Mouse (Mus musculus) forebrain, embryonic 12.5 days (tissue): Measurements from ENCODE around the gene Pik3ip1. TPM values are rescaled to one million over a fixed set of nuclear protein-coding genes. Genes with fewer than 3 reads are reported as not detected.

Experiments
- ATAC-seq: fragments of 200-750 bp; cut with Nextera tagmentation; 2 replicates; pipeline ENCODE4 v1.8.0; 2017; ENCODE audit warnings: moderate TSS enrichment; ENCODE audit not compliant: low FRiP score
- H3K27ac ChIP-seq: fragments of 300-500 bp; sonication (generic); 2 replicates; pipeline ENCODE4 v1.5.1; 2016; ENCODE audit warnings: mild to moderate bottlenecking
- H3K27me3 ChIP-seq: fragments of 300-500 bp; sonication (generic); 2 replicates; pipeline ENCODE4 v1.6.1; 2016; ENCODE audit warnings: mild to moderate bottlenecking
- H3K36me3 ChIP-seq: fragments of 300-500 bp; sonication (generic); replicated peaks from 2 replicates; pipeline ENCODE4 v1.6.1; 2016; ENCODE audit warnings: mild to moderate bottlenecking
- H3K4me1 ChIP-seq: fragments of 300-500 bp; sonication (generic); 2 replicates; pipeline ENCODE4 v1.6.1; 2016
- H3K4me2 ChIP-seq: fragments of 300-500 bp; sonication (generic); 2 replicates; pipeline ENCODE4 v1.6.1; 2016; ENCODE audit warnings: mild to moderate bottlenecking, moderate library complexity
- H3K4me3 ChIP-seq: fragments of 300-500 bp; sonication (generic); replicated peaks from 2 replicates; pipeline ENCODE4 v1.5.1; 2016; ENCODE audit warnings: mild to moderate bottlenecking
- H3K9ac ChIP-seq: fragments of 300-500 bp; sonication (generic); 2 replicates; pipeline ENCODE4 v1.6.1; 2016; ENCODE audit warnings: mild to moderate bottlenecking
- H3K9me3 ChIP-seq: fragments of 300-500 bp; sonication (generic); 2 replicates; pipeline ENCODE4 v1.6.1; 2016
- WGBS: fragments of 180-500 bp; shearing (Covaris S2); methylation state at CpG from one replicate; pipeline ENCODE4 v1.1.7; 2016; 5-methylcytosine and 5-hydroxymethylcytosine counted together
- polyA plus RNA-seq: library from polyadenylated mRNA; unstranded; fragments of >200 nt; fragmentation: Nextera tagmentation; extraction: Ambion mirVana; gene quantifications from 2 replicates; pipeline ENCODE4 v1.2.1, GENCODE M21; 2016

Gene Pik3ip1
- polyA plus RNA-seq = 12.8 and 13.3 TPM in 2 replicates

DNA sequence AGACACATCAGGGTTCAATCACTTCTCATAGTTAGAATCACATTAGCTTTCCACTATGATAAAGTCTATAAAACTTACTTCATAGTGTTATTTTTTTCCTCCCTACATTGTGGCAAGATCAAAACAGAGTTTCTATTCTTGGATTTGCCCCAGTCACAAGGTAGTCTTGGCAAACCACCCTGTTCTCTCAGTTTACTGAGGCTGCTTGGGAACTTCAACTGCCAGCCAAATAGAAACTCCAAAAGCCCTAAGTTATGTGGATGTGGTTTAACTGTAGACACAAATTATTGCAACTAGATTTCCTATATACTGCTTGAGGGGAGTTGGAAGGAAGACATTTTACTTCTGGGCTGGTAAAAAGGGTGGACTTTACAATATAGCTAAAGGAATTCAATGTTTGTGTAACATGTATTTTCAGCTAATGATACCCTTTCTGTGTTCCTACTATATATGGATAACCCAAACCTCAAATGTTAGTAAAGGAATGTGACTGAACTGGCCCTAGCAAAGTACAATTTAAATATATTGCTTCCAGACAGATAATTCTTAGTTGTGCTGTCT lies at the start of gene Pik3ip1:
Pik3ip1 (plus strand) TSS at position 511 of the 561 bp plus-strand sequence.
- Histone ChIP-seq H3K27me3 (peaks cover 11% of the 10 kb centered on the region), H3K4me2 (peak within 1 kb of the TSS; percentile 97), H3K9me3 (no peaks in the 10 kb centered on the region), H3K4me3 (peak within 1 kb of the TSS; percentile 49), H3K4me1 (peaks cover 23% of the 10 kb centered on the region), H3K36me3 (no peaks in the 10 kb centered on the region), H3K9ac (peak within 1 kb of the TSS; percentile 63), H3K27ac (peak within 1 kb of the TSS; percentile 54; the same call in 1 of the 2 replicates)
- ATAC-seq = no peak

GRCm38 (mm10) chr11:3282887-3283286 lies 47.3 kb upstream of the Pik3ip1 start:
- ATAC-seq = no peak
- Histone ChIP-seq H3K36me3 (no peaks in the 10 kb centered on the region), H3K9me3 (peaks cover 10% of the 10 kb centered on the region; the same call in 1 of the 2 replicates), H3K9ac (no peak overlapping the region), H3K4me3 (no peak overlapping the region), H3K27me3 (no peaks in the 10 kb centered on the region), H3K27ac (no peak overlapping the region), H3K4me1 (peaks cover 10% of the 10 kb centered on the region), H3K4me2 (no peak overlapping the region)
- WGBS = 91% methylated on average over 6 of the region's 6 CpGs

DNA sequence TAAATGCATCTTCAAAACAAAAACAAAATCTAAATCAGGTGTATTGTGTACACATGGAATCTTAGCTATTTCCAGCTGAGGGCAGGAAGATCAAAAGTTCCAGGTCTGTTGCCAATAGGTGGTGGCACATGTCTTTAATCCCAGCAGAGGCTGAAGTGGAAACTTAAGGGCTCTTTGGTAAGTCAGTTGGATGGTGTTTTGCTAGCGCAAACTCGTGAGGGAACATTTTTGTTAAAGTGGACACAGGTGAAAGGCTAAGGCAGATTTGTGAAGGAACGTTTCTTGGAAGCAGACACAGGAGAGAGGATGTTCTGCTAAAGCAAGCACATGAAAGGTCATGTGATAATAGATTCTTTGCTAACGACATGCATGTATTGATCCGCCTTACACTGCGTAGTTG lies 46.6 kb upstream of the Pik3ip1 start:
- no peaks in the 10 kb centered on the region for H3K27me3 ChIP-seq
- WGBS = 91% methylated on average over 6 of the region's 6 CpGs

GRCm38 (mm10) chr11:3285940-3286339 lies 44.3 kb upstream of the Pik3ip1 start:
- H3K36me3 ChIP-seq = no peaks in the 10 kb centered on the region
- no peak overlapping the region for H3K4me2 ChIP-seq
- WGBS = 86% methylated on average over 3 of the region's 3 CpGs
- H3K9ac ChIP-seq = no peak overlapping the region
- H3K27me3 ChIP-seq = no peaks in the 10 kb centered on the region
- no peak overlapping the region for H3K27ac ChIP-seq
- peaks cover 10% of the 10 kb centered on the region; the same call in 1 of the 2 replicates for H3K9me3 ChIP-seq
- no peak overlapping the region for H3K4me3 ChIP-seq
- no peak for ATAC-seq
- peaks cover 15% of the 10 kb centered on the region for H3K4me1 ChIP-seq

More for the DNA sequence above, 46.6 kb upstream of the Pik3ip1 start:
- no peaks in the 10 kb centered on the region for H3K36me3 ChIP-seq
- H3K27ac ChIP-seq = no peak overlapping the region
- H3K4me3 ChIP-seq = no peak overlapping the region
- ATAC-seq = no peak
- H3K9me3 ChIP-seq = peaks cover 10% of the 10 kb centered on the region; the same call in 1 of the 2 replicates
- no peak overlapping the region for H3K9ac ChIP-seq
- H3K4me2 ChIP-seq = no peak overlapping the region
- peaks cover 15% of the 10 kb centered on the region for H3K4me1 ChIP-seq

DNA sequence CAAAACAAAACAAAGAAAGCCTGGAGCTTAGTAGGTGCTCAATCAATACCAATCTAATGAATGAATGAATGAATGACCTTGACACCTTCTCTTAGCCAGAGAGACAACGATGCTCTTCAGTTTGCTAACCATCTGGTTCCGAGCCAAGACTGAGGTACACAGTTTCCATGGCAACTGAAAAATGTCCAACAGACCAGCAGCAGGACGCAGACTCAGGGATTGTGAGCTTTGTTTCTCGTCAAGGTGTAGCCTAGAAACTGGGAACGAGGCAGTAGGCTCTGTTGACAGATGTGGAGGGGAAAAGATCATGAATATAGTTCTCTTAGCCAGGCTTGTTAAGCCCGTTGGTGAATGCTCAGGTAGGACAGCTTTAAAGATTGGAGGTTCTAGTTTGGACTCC lies 43.1 kb upstream of the Pik3ip1 start:
- peaks cover 15% of the 10 kb centered on the region for H3K4me1 ChIP-seq
- 32% methylated on average over 6 of the region's 6 CpGs for WGBS
- ATAC-seq = no peak
- no peaks in the 10 kb centered on the region for H3K36me3 ChIP-seq
- H3K9ac ChIP-seq = no peak overlapping the region
- H3K27me3 ChIP-seq = no peaks in the 10 kb centered on the region
- H3K9me3 ChIP-seq = no peaks in the 10 kb centered on the region
- H3K4me3 ChIP-seq = no peak overlapping the region
- 0 out of 2 replicates have a peak overlapping the region, but pooled peaks have one; percentile 1 for H3K27ac ChIP-seq
- no peak overlapping the region for H3K4me2 ChIP-seq

DNA sequence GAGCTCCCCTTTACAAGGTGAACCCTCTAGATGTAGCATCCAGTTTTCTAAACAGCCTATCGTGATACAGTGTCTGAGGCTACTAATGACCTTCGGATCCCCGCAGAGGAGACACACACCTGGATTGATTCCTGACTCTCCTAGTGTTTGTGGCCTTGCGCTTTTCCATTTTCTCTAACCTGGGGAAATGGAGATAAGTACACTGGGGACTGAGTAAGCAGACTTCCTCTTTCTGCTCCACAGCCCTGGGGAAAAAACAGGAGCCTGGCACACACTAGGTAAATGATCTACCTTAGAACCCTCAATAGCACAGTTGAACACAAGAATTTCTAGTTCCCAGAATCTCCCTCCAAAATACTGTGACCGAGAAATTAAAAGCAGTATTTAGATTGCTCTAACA lies 42.3 kb upstream of the Pik3ip1 start:
- Histone ChIP-seq H3K9ac (peak overlapping the region; percentile 97; the same call in 1 of the 2 replicates), H3K36me3 (no peaks in the 10 kb centered on the region), H3K9me3 (no peaks in the 10 kb centered on the region), H3K4me2 (peak overlapping the region; percentile 89), H3K4me1 (peaks cover 17% of the 10 kb centered on the region), H3K27me3 (no peaks in the 10 kb centered on the region), H3K4me3 (peak overlapping the region; percentile 91; the same call in 1 of the 2 replicates), H3K27ac (no peak overlapping the region)
- no peak for ATAC-seq
- WGBS = 67% methylated on average over 5 of the region's 5 CpGs

DNA sequence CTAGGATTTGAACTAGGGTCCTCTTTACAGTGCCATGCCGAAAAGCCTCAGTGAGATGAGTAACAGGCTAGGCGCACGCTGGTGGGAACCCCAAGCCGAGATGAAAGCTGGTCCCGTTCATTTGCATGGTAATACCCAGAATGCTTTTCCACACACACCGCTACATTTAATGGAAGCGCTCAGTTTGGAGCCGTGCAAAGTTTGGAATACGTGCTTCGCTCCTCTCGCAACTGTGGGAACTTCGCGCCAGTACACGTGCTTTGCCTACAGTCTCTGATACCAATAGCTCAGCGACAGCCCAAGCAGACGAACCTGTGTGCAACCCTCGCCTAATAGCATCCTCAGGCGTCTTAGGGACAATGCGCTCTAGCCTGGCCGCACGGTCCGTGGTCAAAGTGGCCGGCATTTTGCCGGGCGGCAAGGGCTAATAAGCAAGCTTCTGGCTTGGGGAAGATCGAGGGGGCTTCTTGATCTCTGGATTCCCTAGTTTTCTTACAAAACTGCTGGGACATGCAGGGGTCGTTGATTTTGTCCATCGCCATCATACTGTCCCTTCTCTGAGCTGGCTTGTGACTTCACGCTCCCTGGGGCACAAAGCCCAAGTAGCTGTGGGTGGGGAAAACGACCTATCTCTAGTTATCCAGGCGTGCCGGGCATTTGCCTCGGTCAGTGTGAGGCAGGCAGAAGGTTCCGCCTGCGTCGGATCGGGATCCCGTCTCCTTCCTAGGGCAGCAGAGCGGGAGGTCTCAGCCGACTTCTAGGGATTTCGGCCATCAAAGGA lies 41.5 kb upstream of the Pik3ip1 start, which contains the start of gene Patz1:
Patz1 (plus strand) TSS at position 354 of the 781 bp plus-strand sequence.
- Histone ChIP-seq H3K4me2 (peak within 1 kb of the TSS; percentile 89), H3K4me3 (peak within 1 kb of the TSS; percentile 91), H3K36me3 (peaks cover 5% of the 10 kb centered on the region), H3K9ac (peak within 1 kb of the TSS; percentile 97), H3K4me1 (peaks cover 25% of the 10 kb centered on the region), H3K9me3 (no peaks in the 10 kb centered on the region), H3K27ac (peak within 1 kb of the TSS; percentile 100), H3K27me3 (no peaks in the 10 kb centered on the region)
- under 1% methylated on average over 41 of the region's 41 CpGs for WGBS
- ATAC-seq = peak; percentile 19

GRCm38 (mm10) chr11:3289302-3289802 lies 40.8 kb upstream of the Pik3ip1 start:
- Histone ChIP-seq H3K4me3 (peak overlapping the region; percentile 91), H3K27me3 (no peaks in the 10 kb centered on the region), H3K4me2 (peak overlapping the region; percentile 89), H3K27ac (peak overlapping the region; percentile 100), H3K36me3 (peaks cover 12% of the 10 kb centered on the region), H3K9me3 (no peaks in the 10 kb centered on the region), H3K9ac (peak overlapping the region; percentile 97), H3K4me1 (peaks cover 32% of the 10 kb centered on the region)
- WGBS = under 1% methylated on average over 22 of the region's 40 CpGs
- peak; percentile 82 for ATAC-seq

DNA sequence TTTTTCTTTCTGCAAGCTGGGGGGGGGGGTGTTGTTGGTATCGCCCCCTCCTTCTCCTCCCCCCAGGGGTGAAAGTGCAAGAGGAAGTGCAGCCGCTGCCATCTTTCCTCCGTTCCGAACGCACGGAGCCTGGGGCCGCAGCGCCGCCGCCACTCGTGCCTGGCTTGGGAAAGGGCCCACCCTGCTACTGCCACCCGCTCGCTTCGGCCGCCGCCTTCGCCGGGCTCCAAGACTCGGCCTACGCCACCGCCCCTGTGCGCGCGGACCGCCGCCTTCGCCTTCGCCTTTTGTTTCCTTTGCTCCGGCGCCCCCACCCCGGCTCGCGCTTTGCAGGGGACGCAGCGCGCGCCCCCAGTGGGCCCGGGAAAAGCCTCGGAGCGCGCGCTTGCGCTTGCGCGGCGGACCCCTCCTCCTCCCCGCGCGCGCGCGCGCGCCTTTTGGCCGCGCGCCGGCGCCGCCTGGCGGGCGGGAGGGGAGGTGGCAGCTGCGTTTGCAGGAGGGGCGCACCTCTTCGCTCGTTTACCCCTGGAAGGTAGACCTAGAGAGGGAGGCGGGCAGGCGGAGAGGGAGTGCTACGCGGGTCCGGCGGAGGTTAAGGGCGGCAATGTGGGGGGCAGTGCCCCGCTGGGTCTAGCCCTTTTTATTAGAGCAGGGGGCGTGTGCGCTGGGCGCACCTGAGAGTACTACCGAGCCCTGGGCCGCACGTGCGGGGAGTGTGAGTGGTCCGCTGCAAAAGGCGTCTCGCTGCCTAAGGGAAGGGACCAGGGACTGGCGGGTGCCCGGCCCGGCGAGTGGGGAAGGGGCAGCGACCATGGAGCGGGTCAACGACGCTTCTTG lies 40.2 kb upstream of the Pik3ip1 start:
- WGBS = under 1% methylated on average over 82 of the region's 92 CpGs
- Histone ChIP-seq H3K9ac (peak overlapping the region; percentile 97), H3K4me2 (peak overlapping the region; percentile 89), H3K4me1 (peaks cover 38% of the 10 kb centered on the region), H3K36me3 (peaks cover 18% of the 10 kb centered on the region), H3K27ac (peak overlapping the region; percentile 100), H3K27me3 (no peaks in the 10 kb centered on the region), H3K4me3 (peak overlapping the region; percentile 91), H3K9me3 (no peaks in the 10 kb centered on the region)
- peak; percentile 47 for ATAC-seq

GRCm38 (mm10) chr11:3290640-3291310 lies 39.4 kb upstream of the Pik3ip1 start:
- peak overlapping the region; percentile 100 for H3K27ac ChIP-seq
- H3K27me3 ChIP-seq = no peaks in the 10 kb centered on the region
- H3K9me3 ChIP-seq = no peaks in the 10 kb centered on the region
- peaks cover 24% of the 10 kb centered on the region for H3K36me3 ChIP-seq
- ATAC-seq = no peak; the same call in 1 of the 2 replicates
- peak overlapping the region; percentile 91 for H3K4me3 ChIP-seq
- WGBS = under 1% methylated on average over 50 of the region's 50 CpGs
- peak overlapping the region; percentile 89 for H3K4me2 ChIP-seq
- H3K4me1 ChIP-seq = peaks cover 46% of the 10 kb centered on the region
- peak overlapping the region; percentile 97 for H3K9ac ChIP-seq

DNA sequence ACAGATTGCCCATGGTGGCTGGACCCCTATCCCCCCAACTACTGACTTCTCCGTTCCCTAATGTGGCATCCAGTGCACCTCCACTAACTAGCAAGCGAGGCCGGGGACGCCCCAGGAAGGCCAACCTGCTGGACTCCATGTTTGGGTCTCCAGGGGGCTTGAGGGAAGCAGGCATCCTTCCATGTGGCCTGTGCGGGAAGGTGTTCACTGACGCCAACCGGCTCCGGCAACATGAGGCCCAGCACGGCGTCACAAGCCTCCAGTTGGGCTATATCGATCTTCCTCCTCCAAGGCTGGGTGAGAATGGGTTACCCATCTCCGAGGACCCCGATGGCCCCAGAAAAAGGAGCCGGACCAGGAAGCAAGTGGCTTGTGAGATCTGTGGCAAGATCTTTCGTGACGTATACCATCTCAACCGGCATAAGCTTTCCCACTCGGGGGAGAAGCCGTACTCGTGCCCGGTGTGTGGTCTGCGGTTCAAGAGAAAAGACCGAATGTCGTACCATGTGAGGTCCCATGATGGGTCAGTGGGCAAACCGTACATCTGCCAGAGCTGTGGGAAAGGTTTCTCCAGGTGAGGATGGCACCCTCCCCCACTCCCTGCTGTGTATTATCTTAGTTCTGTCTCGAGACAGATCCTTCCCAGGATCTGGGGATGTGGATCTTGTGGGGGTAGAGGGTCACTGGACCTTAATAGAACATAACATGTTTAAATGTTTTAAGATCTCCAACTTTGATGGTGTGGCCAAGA lies 38.7 kb upstream of the Pik3ip1 start:
- peak overlapping the region; percentile 100 for H3K27ac ChIP-seq
- peaks cover 31% of the 10 kb centered on the region for H3K36me3 ChIP-seq
- peak overlapping the region; percentile 97 for H3K9ac ChIP-seq
- H3K4me3 ChIP-seq = peak overlapping the region; percentile 91
- no peaks in the 10 kb centered on the region for H3K27me3 ChIP-seq
- H3K4me2 ChIP-seq = peak overlapping the region; percentile 89
- H3K9me3 ChIP-seq = no peaks in the 10 kb centered on the region
- peaks cover 53% of the 10 kb centered on the region for H3K4me1 ChIP-seq
- WGBS = under 1% methylated on average over 26 of the region's 26 CpGs
- no peak for ATAC-seq
